ENCODE assay signal across 12 mouse cellular contexts in genomic region chr2:45101040-45101439, GRCm38 (mm10). TPM values are rescaled to one million over a fixed set of nuclear protein-coding genes. Genes with fewer than 3 reads are reported as not detected.
DNase-seq lines count a peak whose midpoint lies in the region; ATAC-seq lines count a peak whose summit lies in the region.
"Had no signal": no experiment of that assay in that cellular context is flagged by ENCODE, and none has a peak within 500 bp of the region (broad histone marks: within the 10 kb centered on the region; RNA-seq: fewer than 3 reads in every experiment).

No protein-coding gene starts in this region.

- H3K9ac ChIP-seq in midbrain, embryonic 14.5 days (replicated peaks; ENCODE audit: low read length) = no peak overlapping the region
- no peak overlapping the region for H3K9ac ChIP-seq in hindbrain, embryonic 16.5 days (ENCODE audit: low read depth, low read length)
- no peak overlapping the region for H3K9ac ChIP-seq in neural tube, embryonic 15.5 days (replicated peaks)

- H3K36me3 ChIP-seq in heart, embryonic 10.5 days = no peaks in the 10 kb centered on the region
- H3K36me3 ChIP-seq in midbrain, embryonic 10.5 days = peaks cover 23% of the 10 kb centered on the region
- H3K36me3 ChIP-seq in midbrain, embryonic 14.5 days (ENCODE audit: control insufficient read depth, insufficient read depth, low read length) = no peaks in the 10 kb centered on the region
- no peaks in the 10 kb centered on the region for H3K36me3 ChIP-seq in hindbrain, embryonic 16.5 days (ENCODE audit: control insufficient read depth, insufficient read depth, low read length)
- no peaks in the 10 kb centered on the region for H3K36me3 ChIP-seq in neural tube, embryonic 15.5 days

- DNase-seq in heart, embryonic 10.5 days (ENCODE audit: low spot score) = no peak
- no peak for DNase-seq in heart, postnatal 14 days
- peak; percentile 9 for DNase-seq in midbrain, embryonic 10.5 days (ENCODE audit: low spot score)
- DNase-seq in midbrain, embryonic 14.5 days = no peak
- no peak for DNase-seq in spleen, postnatal 14 days (ENCODE audit: low spot score in 2 of 2)
- DNase-seq: cerebellum, postnatal 25 days; right cerebral cortex, postnatal 14 days had no signal

- H3K4me2 ChIP-seq in midbrain, embryonic 14.5 days (ENCODE audit: low read length) = no peak overlapping the region
- H3K4me2 ChIP-seq in hindbrain, embryonic 16.5 days (ENCODE audit: low read length) = 0 out of 2 replicates have a peak overlapping the region, but pooled peaks have one; percentile 25
- H3K4me2 ChIP-seq in neural tube, embryonic 15.5 days = 0 out of 2 replicates have a peak overlapping the region, but pooled peaks have one; percentile 1

- peak overlapping the region; percentile 74 for H3K27ac ChIP-seq in heart, embryonic 10.5 days
- peak overlapping the region; percentile 100 for H3K27ac ChIP-seq in midbrain, embryonic 10.5 days (replicated peaks)
- no peak overlapping the region for H3K27ac ChIP-seq in midbrain, embryonic 14.5 days (replicated peaks; ENCODE audit: low read depth, low read length)
- H3K27ac ChIP-seq in hindbrain, embryonic 16.5 days (ENCODE audit: low read depth, low read length) = no peak overlapping the region
- no peak overlapping the region; the same call in 1 of the 2 replicates for H3K27ac ChIP-seq in neural tube, embryonic 15.5 days (replicated peaks)

- no peak overlapping the region for H3K4me3 ChIP-seq in heart, embryonic 10.5 days
- H3K4me3 ChIP-seq in midbrain, embryonic 10.5 days = no peak overlapping the region
- H3K4me3 ChIP-seq in midbrain, embryonic 14.5 days (replicated peaks; ENCODE audit: low read depth, low read length) = no peak overlapping the region
- H3K4me3 ChIP-seq in hindbrain, embryonic 16.5 days (ENCODE audit: low read length) = no peak overlapping the region
- H3K4me3 ChIP-seq in neural tube, embryonic 15.5 days (replicated peaks) = no peak overlapping the region

- ATAC-seq in midbrain, embryonic 14.5 days (ENCODE audit: low FRiP score, low TSS enrichment) = no peak
- no peak for ATAC-seq in hindbrain, embryonic 16.5 days
- no peak for ATAC-seq in neural tube, embryonic 15.5 days (ENCODE audit: low FRiP score)
- no peak for ATAC-seq in inflammation-experienced regulatory T-cells, adult 6 months
- ATAC-seq: CD4-positive, CD25-positive, alpha-beta regulatory T cell, adult 4 months; lung, postnatal 0 days had no signal

- no peaks in the 10 kb centered on the region for H3K27me3 ChIP-seq in heart, embryonic 10.5 days (ENCODE audit: insufficient read depth, poor library complexity, severe bottlenecking)
- H3K27me3 ChIP-seq in midbrain, embryonic 10.5 days (ENCODE audit: low read depth, poor library complexity, severe bottlenecking) = no peaks in the 10 kb centered on the region
- H3K27me3 ChIP-seq in midbrain, embryonic 14.5 days (ENCODE audit: control insufficient read depth, insufficient read depth, low read length) = no peaks in the 10 kb centered on the region
- no peaks in the 10 kb centered on the region for H3K27me3 ChIP-seq in hindbrain, embryonic 16.5 days (replicated peaks; ENCODE audit: control insufficient read depth, insufficient read depth, low read length)
- H3K27me3 ChIP-seq in neural tube, embryonic 15.5 days (replicated peaks) = no peaks in the 10 kb centered on the region

- H3K9me3 ChIP-seq in heart, embryonic 10.5 days = no peaks in the 10 kb centered on the region
- H3K9me3 ChIP-seq in midbrain, embryonic 10.5 days (replicated peaks) = no peaks in the 10 kb centered on the region
- H3K9me3 ChIP-seq in midbrain, embryonic 14.5 days (ENCODE audit: control insufficient read depth, low read length) = no peaks in the 10 kb centered on the region
- no peaks in the 10 kb centered on the region for H3K9me3 ChIP-seq in hindbrain, embryonic 16.5 days (ENCODE audit: control insufficient read depth, low read length)
- H3K9me3 ChIP-seq in neural tube, embryonic 15.5 days (replicated peaks) = no peaks in the 10 kb centered on the region

- intact Hi-C loops in heart, postnatal 14 days (cut with DNase I) = loop anchor here (5.0 kb wide), 1 partner anchor 79 kb away; no protein-coding TSS in a partner anchor

- WGBS in heart, embryonic 10.5 days = 36% methylated on average over 4 of the region's 4 CpGs
- WGBS in midbrain, embryonic 10.5 days = 61% methylated on average over 4 of the region's 4 CpGs
- 46% methylated on average over 4 of the region's 4 CpGs for WGBS in midbrain, embryonic 14.5 days
- 50% methylated on average over 4 of the region's 4 CpGs for WGBS in hindbrain, embryonic 16.5 days
- WGBS in neural tube, embryonic 15.5 days = 50% methylated on average over 4 of the region's 4 CpGs

- peaks cover 92% of the 10 kb centered on the region for H3K4me1 ChIP-seq in heart, embryonic 10.5 days
- H3K4me1 ChIP-seq in midbrain, embryonic 10.5 days = peaks cover 100% of the 10 kb centered on the region
- peaks cover 86% of the 10 kb centered on the region for H3K4me1 ChIP-seq in midbrain, embryonic 14.5 days (ENCODE audit: control insufficient read depth, insufficient read depth, low read length)
- H3K4me1 ChIP-seq in hindbrain, embryonic 16.5 days (ENCODE audit: control insufficient read depth, insufficient read depth, low read depth, low read length) = peaks cover 31% of the 10 kb centered on the region
- peaks cover 72% of the 10 kb centered on the region for H3K4me1 ChIP-seq in neural tube, embryonic 15.5 days

RNA-seq across cellular contexts. Expression of gene Zeb2, which starts 16.2 kb away (rescaled TPM):
- 22.8 and 25.1 TPM in 2 replicates for polyA plus RNA-seq in heart, embryonic 10.5 days (2016; fragmentation: Nextera tagmentation; extraction: Ambion mirVana)
- total RNA-seq in heart, postnatal 14 days (2021) = 10 to 100 TPM; 51.3 to 58.5 TPM
- 48.7 and 60.6 TPM in 2 replicates for polyA plus RNA-seq in midbrain, embryonic 10.5 days (2016; fragmentation: Nextera tagmentation; extraction: Ambion mirVana)
- 25.5 and 32.3 TPM in 2 replicates for polyA plus RNA-seq in midbrain, embryonic 14.5 days (2014; fragmentation: Nextera tagmentation; extraction: Ambion mirVana)
- 30.3 and 36.8 TPM in 2 replicates for polyA plus RNA-seq in hindbrain, embryonic 16.5 days (2015; fragmentation: Nextera tagmentation; extraction: Ambion mirVana)
- polyA plus RNA-seq in neural tube, embryonic 15.5 days (2015; fragmentation: Nextera tagmentation; extraction: Ambion mirVana) = 40.5 and 41.1 TPM in 2 replicates
- polyA plus RNA-seq in inflammation-experienced regulatory T-cells, adult 6 months (2017; shearing (Covaris generic)) = 1 to 10 TPM in 1 of 3 experiments, under 1 TPM in 2; 0.66 to 6.7 (median 0.91) TPM

Comparison
In these comparisons a context has a peak if more than half of its experiments do, and no peak if none do; other contexts are left out.
1. H3K27ac ChIP-seq: peak in heart, embryonic 10.5 days (single experiment) and midbrain, embryonic 10.5 days (single experiment); none in midbrain, embryonic 14.5 days (single experiment), hindbrain, embryonic 16.5 days (single experiment) and neural tube, embryonic 15.5 days (single experiment).